Mouse (Mus musculus): Measurements from ENCODE around the gene Syvn1. TPM values are rescaled to one million over a fixed set of nuclear protein-coding genes. Genes with fewer than 3 reads are reported as not detected.

Syvn1 gene
- 76.7 and 86.7 TPM in 2 replicates for polyA plus RNA-seq (2012; rRNA removed)

DNA sequence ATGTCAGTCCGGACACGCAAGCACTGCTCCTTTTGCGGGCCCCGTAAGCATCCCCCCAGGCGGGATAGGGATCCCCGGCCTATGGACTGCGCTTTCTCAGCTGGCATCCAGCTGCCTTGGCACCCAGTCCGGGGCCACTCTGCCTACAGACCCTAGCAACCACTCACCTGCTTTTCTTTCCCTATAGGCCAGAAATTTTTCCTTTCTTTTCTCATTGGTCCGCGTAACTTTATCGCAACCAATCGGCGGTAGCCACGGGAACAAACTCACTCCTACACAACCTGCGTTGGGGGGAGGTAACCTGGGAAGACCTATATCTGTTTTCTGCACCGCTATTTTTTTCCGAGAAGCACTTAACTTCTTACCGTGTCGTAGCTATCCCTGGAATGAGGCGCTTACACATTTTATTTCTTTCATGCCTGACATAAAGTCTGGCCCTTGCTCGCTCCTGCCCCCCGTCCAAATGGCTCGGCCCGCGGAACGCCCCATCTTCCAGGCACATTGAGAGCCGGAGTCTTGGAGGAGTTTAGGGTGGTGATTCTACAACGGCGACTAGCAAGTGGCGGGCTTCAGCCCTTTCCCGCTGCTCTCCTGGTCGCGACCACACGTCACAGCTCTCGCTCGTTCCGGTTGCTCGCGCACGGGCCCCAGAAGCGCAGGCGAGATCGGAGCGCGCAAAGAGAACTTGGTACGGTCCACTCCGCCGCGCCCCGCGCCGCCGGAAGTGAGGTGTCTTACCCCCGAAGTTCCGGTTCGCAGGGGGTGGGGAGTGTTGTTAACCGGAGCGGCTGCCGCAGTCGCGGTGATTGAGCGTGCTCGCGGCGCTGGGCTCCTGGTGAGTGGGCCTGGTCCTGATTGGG is at the start of gene Syvn1:
TSS of gene Syvn1 (plus strand) at position 283 of the 860 bp plus-strand sequence.
- peak; percentile 91 for DNase-seq (ENCODE audit: low read depth, low spot score)
- WGBS: under 1% methylated on average over 65 of the region's 65 CpGs

- no peak for DNase-seq (ENCODE audit: low read depth, low spot score)
- WGBS: 89% methylated on average over 3 of the region's 3 CpGs
Measured at GRCm38 (mm10) chr19:5998180-5998579, 48.2 kb upstream of the Syvn1 start.

DNA sequence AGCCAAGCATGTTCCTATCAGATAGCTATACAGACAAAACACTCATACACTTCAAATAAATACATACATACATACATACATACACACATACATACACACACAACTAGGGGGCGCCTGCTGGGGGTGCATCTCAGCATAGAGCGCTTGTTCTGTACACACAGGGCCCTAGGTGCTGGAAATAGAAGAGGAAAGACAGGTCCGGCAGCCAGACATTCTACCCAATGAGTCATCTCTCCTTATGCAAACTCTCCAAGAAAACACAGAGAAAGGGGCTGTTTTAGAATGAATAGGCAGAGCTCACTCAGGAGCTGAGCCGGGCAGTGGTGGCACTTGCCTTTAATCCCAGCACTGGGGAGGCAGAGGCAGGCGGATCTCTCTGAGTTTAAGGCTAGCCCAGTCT is 46.4 kb upstream of the Syvn1 start:
- 71% methylated on average over 5 of the region's 5 CpGs for WGBS
- no peak for DNase-seq (ENCODE audit: low read depth, low spot score)

DNA sequence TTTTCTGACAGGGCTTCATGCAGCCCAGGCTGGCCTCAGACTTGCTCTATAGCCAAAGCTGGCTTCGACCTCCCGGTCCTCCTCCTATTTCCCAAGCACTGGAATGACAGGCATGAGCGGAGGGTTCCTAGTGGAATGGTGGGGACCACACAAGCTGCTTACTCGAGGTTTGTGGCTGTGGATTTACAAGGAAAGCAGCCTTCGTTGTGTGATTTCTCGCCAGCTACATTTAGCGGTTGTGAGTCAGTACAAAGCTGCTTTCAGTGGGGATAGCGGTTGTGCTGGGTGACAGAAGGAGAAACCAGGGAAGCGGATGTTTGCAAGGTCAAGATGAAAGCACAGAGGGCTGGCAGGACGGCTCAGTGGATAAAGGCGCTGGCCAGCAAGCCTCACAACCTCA is 40.8 kb upstream of the Syvn1 start:
- WGBS: 63% methylated on average over 11 of the region's 11 CpGs
- no peak for DNase-seq (ENCODE audit: low read depth, low spot score)

DNA sequence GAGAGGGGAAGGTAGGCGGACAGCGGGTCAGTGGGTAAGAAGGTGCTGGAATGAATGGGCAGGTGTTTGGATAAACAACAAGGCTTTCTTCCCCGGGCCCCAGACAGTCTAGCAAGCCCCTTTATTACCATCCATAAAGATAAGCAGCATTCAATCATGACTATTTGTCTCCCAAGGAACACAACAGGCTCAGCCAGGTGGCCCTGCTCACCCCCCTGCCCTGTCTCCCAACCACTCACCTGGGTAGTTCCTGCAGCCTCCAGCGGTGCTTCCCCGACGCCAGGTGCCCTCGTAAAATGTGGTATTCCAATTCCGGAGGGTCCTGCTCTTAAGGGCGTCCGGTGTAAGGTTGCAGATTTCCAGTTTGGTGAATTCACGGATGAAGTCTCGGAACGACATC is 39.4 kb upstream of the Syvn1 start:
- WGBS: 25% methylated on average over 13 of the region's 13 CpGs
- no peak for DNase-seq (ENCODE audit: low read depth, low spot score)

- 92% methylated on average over 8 of the region's 8 CpGs for WGBS
- DNase-seq (ENCODE audit: low read depth, low spot score): no peak
Measured at GRCm38 (mm10) chr19:6009137-6009536, 37.2 kb upstream of the Syvn1 start.

GRCm38 (mm10) chr19:6013691-6014090 is 32.7 kb upstream of the Syvn1 start:
- WGBS: 39% methylated on average over 10 of the region's 10 CpGs
- no peak for DNase-seq (ENCODE audit: low read depth, low spot score)

DNA sequence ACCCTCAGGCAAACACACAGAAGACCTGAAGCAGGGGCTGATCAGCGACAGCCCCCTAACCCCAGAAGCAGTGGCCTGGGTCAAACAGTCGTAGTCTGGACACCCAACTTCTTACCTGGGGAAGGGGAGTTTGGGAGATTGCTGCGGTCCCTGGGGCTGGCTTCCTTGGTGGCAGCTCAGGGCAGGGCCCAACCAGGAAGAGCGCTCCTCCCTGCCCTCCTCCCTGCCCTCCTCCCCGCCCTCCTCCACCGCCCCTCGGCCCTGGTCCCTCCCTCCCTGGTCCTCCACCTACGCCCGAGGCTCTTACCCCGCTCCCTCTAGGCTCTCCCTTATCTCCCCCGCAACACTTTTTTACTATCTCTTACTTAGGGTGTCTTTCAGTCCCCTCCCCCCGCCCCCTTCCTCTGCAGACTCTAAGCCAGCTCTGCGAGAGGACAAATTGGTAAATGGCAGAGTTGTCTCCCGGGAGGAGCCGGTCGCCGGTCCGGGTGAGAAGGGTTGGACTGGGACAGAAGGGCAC is 31.3 kb upstream of the Syvn1 start:
- no peak for DNase-seq (ENCODE audit: low read depth, low spot score)
- WGBS: 2% methylated on average over 16 of the region's 18 CpGs

DNA sequence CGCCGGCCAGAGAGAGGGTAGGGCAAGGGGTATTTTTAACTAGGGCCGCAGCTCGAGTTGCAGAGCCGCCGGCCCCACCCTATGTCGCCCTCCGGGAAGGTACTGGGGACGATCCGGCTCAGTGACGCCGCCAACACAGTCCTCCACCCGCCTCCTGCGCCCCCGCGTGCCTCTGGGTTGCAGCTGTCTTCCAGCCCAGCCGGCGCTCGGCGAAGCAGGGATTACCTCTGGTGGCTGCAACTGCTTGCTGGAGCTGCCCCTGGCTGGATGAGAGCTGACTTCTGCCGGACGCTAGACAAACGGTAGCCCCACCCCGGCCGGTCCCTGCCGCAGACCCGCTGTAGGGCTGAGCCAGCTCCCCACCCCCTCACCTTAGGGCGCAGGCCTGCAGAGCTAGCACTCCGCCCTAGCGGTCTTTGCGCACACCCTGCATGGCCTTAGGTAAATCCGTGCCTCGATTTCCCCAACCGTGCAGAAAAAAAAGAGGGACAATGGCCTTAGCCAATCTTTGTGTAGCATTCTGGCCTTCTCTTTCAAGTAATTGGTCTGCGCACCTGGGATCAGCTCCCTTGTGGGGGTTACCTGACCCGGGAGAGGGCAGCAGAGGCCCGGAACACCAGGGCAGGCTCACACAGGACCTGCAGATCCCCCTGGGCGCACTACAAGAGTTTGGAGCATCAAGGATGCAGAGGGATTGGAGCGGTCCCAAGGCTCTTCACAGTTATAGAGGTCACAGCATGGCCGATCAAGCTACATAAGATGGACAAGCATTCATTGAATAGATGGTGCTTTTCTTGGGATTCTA is 30.7 kb upstream of the Syvn1 start, which contains the start of gene Capn1:
TSS of gene Capn1 (minus strand) at position 387 of the 805 bp plus-strand sequence.
- 2% methylated on average over 40 of the region's 40 CpGs for WGBS
- no peak for DNase-seq (ENCODE audit: low read depth, low spot score)

GRCm38 (mm10) chr19:6016532-6016931 is 29.8 kb upstream of the Syvn1 start:
- no peak for DNase-seq (ENCODE audit: low read depth, low spot score)
- 38% methylated on average over 7 of the region's 7 CpGs for WGBS

DNA sequence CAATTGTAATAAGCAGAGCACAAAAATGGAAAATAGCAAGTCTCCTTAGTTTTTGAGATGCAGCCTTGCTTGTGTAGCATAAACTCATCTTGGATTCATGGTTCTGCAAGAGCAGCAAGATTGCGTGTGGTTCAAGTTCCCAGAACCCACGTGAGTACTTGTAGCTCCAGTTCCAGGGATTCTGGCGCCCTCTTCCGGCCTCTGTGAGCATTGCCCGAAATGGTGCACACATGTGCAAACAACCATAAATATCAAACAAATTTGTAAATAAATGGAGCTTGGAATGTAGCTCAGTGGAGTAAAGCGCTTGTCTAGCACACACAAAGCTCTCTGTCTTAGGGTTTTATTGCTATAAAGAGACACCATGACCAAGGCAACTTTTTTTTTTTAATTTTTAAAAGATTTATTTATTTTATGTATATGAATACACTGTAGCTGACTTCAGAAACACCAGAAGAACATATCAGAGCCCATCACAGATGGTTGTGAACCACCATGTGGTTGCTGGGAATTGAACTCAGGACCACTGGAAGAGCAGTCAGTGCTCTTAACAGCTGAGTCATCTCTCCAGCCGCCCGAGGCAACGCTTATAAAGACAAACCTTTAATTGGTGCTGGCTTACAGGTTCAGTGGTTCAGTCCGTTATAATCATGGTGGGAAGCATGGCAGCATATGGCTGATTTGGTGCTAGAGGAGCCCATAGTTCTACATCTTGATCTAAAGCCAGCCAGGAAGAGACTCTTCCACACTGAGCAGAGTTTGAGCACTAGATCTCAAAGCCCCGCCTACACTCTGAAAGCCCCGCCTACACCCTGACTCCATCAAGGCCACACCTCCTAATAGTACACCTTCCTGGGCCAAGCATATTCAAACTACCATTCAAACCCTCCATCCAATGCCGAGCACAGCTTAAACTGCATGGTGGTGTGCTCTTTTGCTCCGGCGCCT is 28.0 kb upstream of the Syvn1 start:
- DNase-seq (ENCODE audit: low read depth, low spot score): no peak
- 21% methylated on average over 15 of the region's 15 CpGs for WGBS

DNA sequence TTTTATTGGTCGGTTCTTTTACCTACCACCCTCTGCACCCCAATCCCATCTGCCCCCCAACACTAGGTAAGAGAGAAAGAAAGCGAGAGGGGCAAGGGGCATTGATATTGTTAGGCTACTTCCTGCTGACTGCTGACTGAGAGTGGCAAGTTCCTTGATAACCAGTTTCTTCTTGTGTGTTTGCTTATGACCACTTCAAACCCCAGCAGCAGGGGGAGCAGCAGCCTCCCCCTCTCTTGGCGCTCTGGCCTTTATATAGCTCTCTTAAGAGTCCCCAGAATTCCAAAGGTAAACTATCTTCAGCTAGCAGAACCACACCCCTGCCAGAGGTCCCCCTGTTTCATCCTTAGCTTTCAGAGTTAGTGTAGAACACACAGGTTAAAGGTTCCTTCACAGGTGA is 26.1 kb upstream of the Syvn1 start:
- DNase-seq (ENCODE audit: low read depth, low spot score): no peak
- WGBS: 36% methylated on average over 3 of the region's 3 CpGs

GRCm38 (mm10) chr19:6023059-6023458 is 23.3 kb upstream of the Syvn1 start:
- no peak for DNase-seq (ENCODE audit: low read depth, low spot score)
- WGBS: 77% methylated on average over 8 of the region's 8 CpGs

- no peak for DNase-seq (ENCODE audit: low read depth, low spot score)
- 78% methylated on average over 7 of the region's 7 CpGs for WGBS
Measured at GRCm38 (mm10) chr19:6023930-6024329, 22.4 kb upstream of the Syvn1 start.

- 28% methylated on average over 6 of the region's 6 CpGs for WGBS
- DNase-seq (ENCODE audit: low read depth, low spot score): no peak
Measured at GRCm38 (mm10) chr19:6028991-6029390, 17.4 kb upstream of the Syvn1 start.

DNA sequence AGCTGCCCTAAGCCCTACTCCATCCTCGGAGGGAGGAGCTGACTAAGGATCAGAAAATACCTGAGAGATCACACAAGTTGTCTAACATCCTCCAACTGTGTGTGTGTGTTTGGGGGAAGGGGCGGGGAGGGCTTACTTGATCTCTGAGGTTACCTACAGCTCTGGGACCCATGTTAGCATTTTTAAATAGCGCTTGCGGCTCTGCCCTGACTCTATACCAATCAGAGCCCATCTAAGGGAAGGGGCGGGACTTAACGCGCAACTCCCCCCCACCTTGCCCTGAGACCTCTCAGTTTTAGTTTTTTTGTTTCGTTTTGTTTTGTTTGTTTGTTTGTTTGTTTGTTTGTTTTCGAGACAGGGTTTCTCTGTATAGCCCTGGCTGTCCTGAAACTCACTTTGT is 16.9 kb upstream of the Syvn1 start:
- WGBS: 79% methylated on average over 9 of the region's 9 CpGs

GRCm38 (mm10) chr19:6030520-6031280 is 15.7 kb upstream of the Syvn1 start:
- WGBS: 64% methylated on average over 14 of the region's 14 CpGs
- no peak for DNase-seq (ENCODE audit: low read depth, low spot score)

More for the DNA sequence above, 16.9 kb upstream of the Syvn1 start:
- DNase-seq (ENCODE audit: low read depth, low spot score): no peak

DNA sequence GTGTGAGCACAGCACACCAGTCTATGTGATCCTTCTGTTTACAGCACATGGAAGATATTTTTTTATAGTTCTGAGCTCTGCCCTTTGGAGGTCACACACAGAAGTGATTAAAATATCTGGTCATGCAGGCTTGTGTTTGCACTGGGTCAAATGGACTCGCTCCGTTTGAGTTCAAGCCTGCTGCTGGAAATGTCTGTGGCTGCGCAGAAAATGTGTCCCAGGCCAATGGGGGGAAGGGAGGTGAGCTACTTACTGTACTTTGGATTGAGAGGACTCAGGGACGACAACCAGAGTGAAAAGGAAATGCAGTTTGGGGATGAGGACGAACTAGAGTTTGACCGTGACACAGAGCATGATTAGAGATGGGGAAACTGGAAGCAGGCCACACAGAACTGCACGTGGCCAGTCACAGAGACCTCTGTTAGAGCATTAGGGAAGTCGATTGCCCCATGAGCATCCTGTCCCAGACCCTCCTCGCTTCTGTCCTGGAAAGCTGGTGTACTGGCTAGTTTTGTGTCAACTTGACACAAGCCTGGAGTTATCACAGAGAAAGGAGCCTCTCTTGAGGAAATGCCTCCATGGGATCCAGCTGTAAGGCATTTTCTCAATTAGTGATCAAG is 10.3 kb upstream of the Syvn1 start:
- no peak for DNase-seq (ENCODE audit: low read depth, low spot score)
- WGBS: 34% methylated on average over 9 of the region's 9 CpGs
